Mouse (Mus musculus): Measurements from ENCODE around the gene 2900026A02Rik. TPM values are rescaled to one million over a fixed set of nuclear protein-coding genes. Genes with fewer than 3 reads are reported as not detected.

2900026A02Rik gene
- polyA plus RNA-seq, 1 experiment, result 16.6 TPM

DNA sequence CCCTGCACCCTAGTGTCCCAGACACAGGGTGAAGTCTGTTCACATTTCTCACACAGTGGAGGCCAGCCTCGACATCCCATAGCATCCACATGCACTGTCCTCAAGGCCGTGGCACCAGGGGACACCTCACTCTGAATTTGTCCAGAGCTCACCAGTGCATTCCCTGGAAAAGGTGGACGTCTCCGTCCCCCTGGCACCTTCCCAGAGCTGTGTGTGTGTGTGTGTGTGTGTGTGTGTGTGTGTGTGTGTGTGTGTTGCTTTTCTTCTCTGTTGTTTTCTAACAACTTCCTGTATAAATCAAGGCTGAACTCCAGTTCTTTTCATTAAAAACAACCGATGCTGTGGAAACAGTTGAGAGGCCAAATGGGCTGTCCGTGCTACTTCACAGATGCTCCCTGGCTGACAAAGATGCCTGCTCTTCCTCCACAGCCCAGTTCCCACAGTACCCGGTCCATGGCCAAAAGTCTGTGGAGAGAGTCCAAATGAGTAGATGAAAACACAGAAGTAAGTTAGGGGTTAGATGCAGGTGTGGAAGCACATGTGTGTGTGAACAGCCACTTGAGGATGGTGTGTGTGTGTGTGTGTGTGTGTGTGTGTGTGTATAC lies 170.4 kb downstream of the 2900026A02Rik start:
- Histone ChIP-seq H3K79me2 (ENCODE audit: control insufficient read depth, insufficient read depth) (no peaks in the 10 kb centered on the region), H3ac (ENCODE audit: control insufficient read depth, insufficient read length) (no peak overlapping the region), H3K4me3 (no peak overlapping the region), H3K4me2 (ENCODE audit: low read depth) (no peak overlapping the region), H3K36me3 (ENCODE audit: control insufficient read depth, insufficient read depth) (no peaks in the 10 kb centered on the region), H3K27me3 (ENCODE audit: control insufficient read depth, insufficient read depth, insufficient read length) (peaks cover 16% of the 10 kb centered on the region)
- TF ChIP-seq POLR2A (IDR thresholded peaks at IDR 0.05; ENCODE audit: insufficient read length, low read depth), result no peak
- no peak for TF ChIP-seq E2F4 (IDR thresholded peaks at IDR 0.05; ENCODE audit: insufficient read depth)
- no peak for TF ChIP-seq MYOG (IDR thresholded peaks at IDR 0.05; ENCODE audit: control insufficient read depth in 1 of 3, insufficient read depth in 1 of 3, insufficient read length in 2 of 3, low read depth in 2 of 3)
- TF ChIP-seq MYOD1 (IDR thresholded peaks at IDR 0.05; ENCODE audit: control insufficient read depth in 1 of 3, insufficient read length in 2 of 3, low read depth in 2 of 3), result no peak

DNA sequence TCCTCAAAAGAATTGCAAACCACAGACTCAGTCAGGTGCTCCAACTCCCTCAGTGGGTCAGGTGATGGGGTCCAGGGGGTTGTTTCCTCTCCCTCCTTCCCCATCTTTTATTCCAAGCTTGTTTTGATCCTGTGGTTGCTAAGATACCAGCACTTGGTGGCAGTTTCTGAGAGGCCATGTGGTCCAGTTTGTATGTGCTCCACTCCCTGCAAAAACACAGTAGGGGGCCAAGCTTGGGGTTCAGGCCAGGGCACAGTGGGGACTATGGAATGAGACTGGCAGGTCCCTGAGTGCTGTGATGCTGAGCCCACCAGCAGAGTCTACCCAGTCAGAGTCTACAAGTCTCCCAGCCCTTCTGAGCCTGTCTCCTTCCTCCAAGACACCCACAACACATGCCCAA lies 171.2 kb downstream of the 2900026A02Rik start:
- no peaks in the 10 kb centered on the region for H3K79me2 ChIP-seq (ENCODE audit: control insufficient read depth, insufficient read depth)
- no peaks in the 10 kb centered on the region for H3K36me3 ChIP-seq (ENCODE audit: control insufficient read depth, insufficient read depth)
- H3ac ChIP-seq (ENCODE audit: control insufficient read depth, insufficient read length), result no peak overlapping the region
- H3K4me2 ChIP-seq (ENCODE audit: low read depth), result no peak overlapping the region
- H3K4me3 ChIP-seq, result no peak overlapping the region
- H3K27me3 ChIP-seq (ENCODE audit: control insufficient read depth, insufficient read depth, insufficient read length), result peaks cover 17% of the 10 kb centered on the region
- TF ChIP-seq TCF3 (IDR thresholded peaks at IDR 0.05; ENCODE audit: insufficient read length, low read depth) (no peak), MYOD1 (IDR thresholded peaks at IDR 0.05; ENCODE audit: control insufficient read depth in 1 of 3, insufficient read length in 2 of 3, low read depth in 2 of 3) (no peak), USF1 (IDR thresholded peaks at IDR 0.05; ENCODE audit: low read depth) (no peak), REST (IDR thresholded peaks at IDR 0.05; ENCODE audit: insufficient read depth, insufficient read length) (no peak), POLR2AphosphoS2 (IDR thresholded peaks at IDR 0.05; ENCODE audit: insufficient read length, low read depth) (no peak), SRF (IDR thresholded peaks at IDR 0.05; ENCODE audit: control insufficient read depth, insufficient read length, low read depth) (no peak), E2F4 (IDR thresholded peaks at IDR 0.05; ENCODE audit: insufficient read depth) (no peak), MAX (IDR thresholded peaks at IDR 0.05; ENCODE audit: low read depth) (no peak), CEBPB (IDR thresholded peaks at IDR 0.05; ENCODE audit: insufficient read depth, poor library complexity, severe bottlenecking) (no peak), TCF12 (IDR thresholded peaks at IDR 0.05; ENCODE audit: insufficient read depth, poor library complexity, severe bottlenecking) (no peak), MYOG (IDR thresholded peaks at IDR 0.05; ENCODE audit: control insufficient read depth in 1 of 3, insufficient read depth in 1 of 3, insufficient read length in 2 of 3, low read depth in 2 of 3) (no peak), POLR2A (IDR thresholded peaks at IDR 0.05; ENCODE audit: insufficient read length, low read depth) (no peak)

DNA sequence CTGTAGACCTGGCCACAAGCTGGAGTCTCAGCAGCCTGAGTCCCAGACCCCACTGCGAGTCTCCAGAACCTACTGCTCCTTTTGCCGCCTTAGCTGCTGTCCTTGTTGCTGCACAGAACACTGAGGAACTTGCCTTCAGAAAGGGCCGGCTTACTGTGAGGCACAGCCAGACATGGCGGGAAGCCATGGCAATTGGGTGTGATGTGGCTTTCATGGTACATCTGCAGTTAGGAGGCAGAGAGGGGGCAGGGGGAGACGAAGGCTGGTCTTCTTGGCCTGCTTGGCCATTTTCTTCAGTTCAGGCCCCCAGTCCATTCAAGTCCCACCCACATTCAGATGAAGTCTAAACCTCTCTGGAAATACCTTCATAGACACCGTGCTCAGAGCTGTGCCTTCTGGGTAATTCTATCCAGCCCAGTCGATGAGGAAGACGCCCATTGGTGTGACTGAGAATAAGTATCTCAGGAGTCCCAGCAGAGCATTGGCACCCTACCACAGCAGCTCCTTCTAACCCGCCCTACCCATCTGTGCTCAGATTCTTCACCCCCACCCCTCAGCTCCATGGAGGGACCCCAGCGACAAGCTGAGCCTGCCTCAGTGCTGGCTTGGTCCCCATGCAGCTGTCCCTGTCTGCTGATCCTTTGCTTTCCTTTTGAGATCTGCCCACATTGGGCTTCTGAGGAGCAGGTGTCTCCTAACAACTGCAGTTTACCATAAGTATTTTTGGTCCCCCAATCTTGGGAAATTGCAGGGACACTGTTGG lies 175.3 kb downstream of the 2900026A02Rik start:
- Histone ChIP-seq H3K36me3 (ENCODE audit: control insufficient read depth, insufficient read depth) (no peaks in the 10 kb centered on the region), H3K4me3 (no peak overlapping the region), H3ac (ENCODE audit: control insufficient read depth, insufficient read length) (no peak overlapping the region), H3K27me3 (ENCODE audit: control insufficient read depth, insufficient read depth, insufficient read length) (peaks cover 4% of the 10 kb centered on the region), H3K4me2 (ENCODE audit: low read depth) (no peak overlapping the region), H3K79me2 (ENCODE audit: control insufficient read depth, insufficient read depth) (no peaks in the 10 kb centered on the region)
- no peak for TF ChIP-seq TCF12 (IDR thresholded peaks at IDR 0.05; ENCODE audit: insufficient read depth, poor library complexity, severe bottlenecking)
- peak in 1 of 3 experiments; percentile 56 for TF ChIP-seq MYOD1 (IDR thresholded peaks at IDR 0.05; ENCODE audit: control insufficient read depth in 1 of 3, insufficient read length in 2 of 3, low read depth in 2 of 3)

DNA sequence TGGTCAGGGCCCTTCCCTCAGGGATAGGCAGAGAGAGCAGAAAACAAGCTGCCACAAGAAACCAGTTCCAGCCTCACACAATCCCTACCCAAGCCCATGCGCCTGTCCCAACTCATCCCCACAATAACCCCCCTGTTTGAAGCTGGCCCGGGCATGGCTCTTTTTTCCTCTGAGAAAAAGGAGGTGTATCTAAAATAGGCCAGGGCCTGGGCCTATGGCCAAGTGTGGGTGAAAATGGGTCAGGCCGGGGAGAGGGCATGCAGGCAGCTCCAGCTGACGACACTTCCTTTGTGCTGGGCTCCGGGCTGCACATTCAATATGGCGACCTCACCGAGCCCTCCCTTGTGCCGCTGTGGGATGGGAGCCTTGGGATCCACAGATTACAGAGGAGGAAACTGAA lies 177.5 kb downstream of the 2900026A02Rik start:
- Histone ChIP-seq H3K36me3 (ENCODE audit: control insufficient read depth, insufficient read depth) (no peaks in the 10 kb centered on the region), H3K27me3 (ENCODE audit: control insufficient read depth, insufficient read depth, insufficient read length) (peaks cover 4% of the 10 kb centered on the region), H3K79me2 (ENCODE audit: control insufficient read depth, insufficient read depth) (no peaks in the 10 kb centered on the region), H3ac (ENCODE audit: control insufficient read depth, insufficient read length) (no peak overlapping the region), H3K4me3 (no peak overlapping the region), H3K4me2 (ENCODE audit: low read depth) (no peak overlapping the region)
- TF ChIP-seq CEBPB (IDR thresholded peaks at IDR 0.05; ENCODE audit: insufficient read depth, poor library complexity, severe bottlenecking), result no peak
- TF ChIP-seq MYOG (IDR thresholded peaks at IDR 0.05; ENCODE audit: control insufficient read depth in 1 of 3, insufficient read depth in 1 of 3, insufficient read length in 2 of 3, low read depth in 2 of 3), result no peak
- no peak for TF ChIP-seq MYOD1 (IDR thresholded peaks at IDR 0.05; ENCODE audit: control insufficient read depth in 1 of 3, insufficient read length in 2 of 3, low read depth in 2 of 3)
- TF ChIP-seq SRF (IDR thresholded peaks at IDR 0.05; ENCODE audit: control insufficient read depth, insufficient read length, low read depth), result no peak
- no peak for TF ChIP-seq TCF3 (IDR thresholded peaks at IDR 0.05; ENCODE audit: insufficient read length, low read depth)
- TF ChIP-seq USF1 (IDR thresholded peaks at IDR 0.05; ENCODE audit: low read depth), result no peak
- no peak for TF ChIP-seq POLR2AphosphoS2 (IDR thresholded peaks at IDR 0.05; ENCODE audit: insufficient read length, low read depth)
- no peak for TF ChIP-seq REST (IDR thresholded peaks at IDR 0.05; ENCODE audit: insufficient read depth, insufficient read length)
- no peak for TF ChIP-seq POLR2A (IDR thresholded peaks at IDR 0.05; ENCODE audit: insufficient read length, low read depth)
- no peak for TF ChIP-seq E2F4 (IDR thresholded peaks at IDR 0.05; ENCODE audit: insufficient read depth)

DNA sequence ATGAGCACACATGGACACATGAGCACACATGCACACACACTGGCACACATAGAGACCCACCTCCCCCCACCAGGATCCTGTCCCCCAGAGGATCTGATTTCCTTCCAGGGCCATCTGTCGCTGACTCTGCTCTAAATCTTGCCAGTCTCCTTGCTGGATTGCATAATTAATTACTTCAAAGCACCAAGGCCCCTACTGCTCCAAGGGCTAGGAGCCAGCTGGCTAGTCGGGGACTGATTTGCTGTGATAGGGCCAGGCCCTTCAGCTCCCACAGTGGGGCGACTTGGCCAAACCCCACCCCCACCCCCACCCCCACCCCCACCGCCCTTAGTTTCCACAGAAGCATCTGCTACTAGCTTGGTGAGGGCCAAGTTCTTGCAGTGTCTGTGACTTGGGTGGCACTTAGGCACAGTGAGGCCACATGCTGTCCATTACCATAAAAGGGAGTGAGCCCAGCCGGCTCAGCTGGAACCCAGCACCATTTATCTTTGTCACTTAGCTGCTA lies 179.4 kb downstream of the 2900026A02Rik start:
- Histone ChIP-seq H3K27me3 (ENCODE audit: control insufficient read depth, insufficient read depth, insufficient read length) (peaks cover 4% of the 10 kb centered on the region), H3K36me3 (ENCODE audit: control insufficient read depth, insufficient read depth) (no peaks in the 10 kb centered on the region), H3K4me2 (ENCODE audit: low read depth) (no peak overlapping the region), H3K79me2 (ENCODE audit: control insufficient read depth, insufficient read depth) (no peaks in the 10 kb centered on the region), H3K4me3 (no peak overlapping the region), H3ac (ENCODE audit: control insufficient read depth, insufficient read length) (no peak overlapping the region)
- TF ChIP-seq REST (IDR thresholded peaks at IDR 0.05; ENCODE audit: insufficient read depth, insufficient read length), result no peak
- no peak for TF ChIP-seq POLR2AphosphoS2 (IDR thresholded peaks at IDR 0.05; ENCODE audit: insufficient read length, low read depth)
- no peak for TF ChIP-seq MYOD1 (IDR thresholded peaks at IDR 0.05; ENCODE audit: control insufficient read depth in 1 of 3, insufficient read length in 2 of 3, low read depth in 2 of 3)
- TF ChIP-seq SRF (IDR thresholded peaks at IDR 0.05; ENCODE audit: control insufficient read depth, insufficient read length, low read depth), result no peak
- no peak for TF ChIP-seq POLR2A (IDR thresholded peaks at IDR 0.05; ENCODE audit: insufficient read length, low read depth)

Data from myocyte (in vitro differentiated cells).